Mouse (Mus musculus) C2C12 (cell line): ENCODE data around the gene Rabgap1l.

Experiments used
- CEBPB ChIP-seq: IDR thresholded peaks from one replicate; pipeline ENCODE4 v1.6.1; 2011; ENCODE audit warnings: low read depth, mild to moderate bottlenecking, control low read depth, moderate library complexity
- CTCF ChIP-seq: IDR thresholded peaks from one replicate; pipeline ENCODE4 v1.5.1; 2011; ENCODE audit not compliant: control insufficient read depth, insufficient read depth, insufficient read length

- TF ChIP-seq CTCF (no peak), CEBPB (no peak)
Measured at GRCm38 (mm10) chr1:160302268-160302667, 490.7 kb downstream of the Rabgap1l start.
